ENCODE assay signal across 10 mouse cellular contexts in genomic region chr4:139037795-139038607, GRCm38 (mm10). TPM values are rescaled to one million over a fixed set of nuclear protein-coding genes. Genes with fewer than 3 reads are reported as not detected.
DNase-seq lines count a peak whose midpoint lies in the region; ATAC-seq and TF ChIP-seq lines count a peak whose summit lies in the region.
"Had no signal": no experiment of that assay in that cellular context is flagged by ENCODE, and none has a peak within 500 bp of the region (broad histone marks: within the 10 kb centered on the region; RNA-seq: fewer than 3 reads in every experiment).

No protein-coding gene starts in this region.

- DNase-seq in lung, adult 2 months = no peak
- DNase-seq in brain, embryonic 14.5 days (ENCODE audit: low read depth) = peak; percentile 94
- peak; percentile 82 for DNase-seq in hindbrain, postnatal 0 days (ENCODE audit: low spot score)
- no peak for DNase-seq in testis, postnatal 10 days (ENCODE audit: low spot score)
- no peak for DNase-seq in cerebellum, postnatal 36 days
- no peak for DNase-seq in frontal cortex, postnatal 10 days (ENCODE audit: low spot score in 2 of 2)

- no peak for TF ChIP-seq CTCF in lung, adult 2 months (IDR thresholded peaks at IDR 0.05; ENCODE audit: insufficient read depth, low read length)
- TF ChIP-seq CTCF in brain, embryonic 14.5 days (IDR thresholded peaks at IDR 0.05; ENCODE audit: borderline replicate concordance, extremely low read depth, insufficient read depth, insufficient read length) = 0 out of 2 replicates have a peak, but pooled peaks have one; percentile 3
- no peak for TF ChIP-seq CTCF in hindbrain, postnatal 0 days (IDR thresholded peaks at IDR 0.05; ENCODE audit: low read depth)

- no peak for TF ChIP-seq POLR2A in lung, adult 2 months (IDR thresholded peaks at IDR 0.05; ENCODE audit: borderline replicate concordance, extremely low read depth, low read depth, low read length)
- TF ChIP-seq POLR2A in brain, embryonic 14.5 days (IDR thresholded peaks at IDR 0.05; ENCODE audit: borderline replicate concordance, extremely low read depth, insufficient read depth, insufficient read length, poor library complexity, severe bottlenecking) = no peak

- no peak overlapping the region for H3K27ac ChIP-seq in lung, embryonic 15.5 days
- peak overlapping the region; percentile 5 for H3K27ac ChIP-seq in hindbrain, postnatal 0 days
- peak overlapping the region; percentile 27 for H3K27ac ChIP-seq in midbrain, embryonic 15.5 days

- H3K9me3 ChIP-seq in lung, embryonic 15.5 days = no peaks in the 10 kb centered on the region
- no peaks in the 10 kb centered on the region for H3K9me3 ChIP-seq in hindbrain, postnatal 0 days (ENCODE audit: low read length)
- H3K9me3 ChIP-seq in midbrain, embryonic 15.5 days = no peaks in the 10 kb centered on the region

- no peak overlapping the region for H3K9ac ChIP-seq in lung, embryonic 15.5 days
- 0 out of 2 replicates have a peak overlapping the region, but pooled peaks have one; percentile 13 for H3K9ac ChIP-seq in hindbrain, postnatal 0 days (replicated peaks; ENCODE audit: low read length)
- H3K9ac ChIP-seq in midbrain, embryonic 15.5 days = no peak overlapping the region

- H3K27me3 ChIP-seq in lung, embryonic 15.5 days = peaks cover 7% of the 10 kb centered on the region; the same call in 1 of the 2 replicates
- H3K27me3 ChIP-seq in hindbrain, postnatal 0 days (ENCODE audit: insufficient read depth, low read length) = no peaks in the 10 kb centered on the region
- no peaks in the 10 kb centered on the region for H3K27me3 ChIP-seq in midbrain, embryonic 15.5 days (replicated peaks)
- H3K27me3 ChIP-seq: Patski had no signal

- peak; percentile 19; the same call in 1 of the 2 replicates for ATAC-seq in lung, embryonic 15.5 days (ENCODE audit: borderline replicate concordance, extremely low read depth, low FRiP score, low TSS enrichment)
- ATAC-seq in hindbrain, postnatal 0 days = peak; percentile 50
- ATAC-seq in midbrain, embryonic 15.5 days (replicated peaks) = no peak
- ATAC-seq: Patski had no signal

- H3K36me3 ChIP-seq in lung, embryonic 15.5 days = no peaks in the 10 kb centered on the region
- no peaks in the 10 kb centered on the region for H3K36me3 ChIP-seq in hindbrain, postnatal 0 days (ENCODE audit: insufficient read depth, low read length)
- H3K36me3 ChIP-seq in midbrain, embryonic 15.5 days (replicated peaks) = no peaks in the 10 kb centered on the region

- 41% methylated on average over 17 of the region's 17 CpGs for WGBS in lung, embryonic 15.5 days
- 42% methylated on average over 17 of the region's 17 CpGs for WGBS in lung, adult 2 months
- WGBS in hindbrain, postnatal 0 days = 22% methylated on average over 17 of the region's 17 CpGs
- WGBS in midbrain, embryonic 15.5 days = 25% methylated on average over 17 of the region's 17 CpGs

- no peak overlapping the region for H3K4me3 ChIP-seq in lung, embryonic 15.5 days
- H3K4me3 ChIP-seq in lung, adult 2 months (replicated peaks; ENCODE audit: extremely low read depth, low read depth, low read length) = no peak overlapping the region
- no peak overlapping the region for H3K4me3 ChIP-seq in hindbrain, postnatal 0 days (ENCODE audit: low read length)
- H3K4me3 ChIP-seq in midbrain, embryonic 15.5 days = no peak overlapping the region

- H3K4me1 ChIP-seq in lung, embryonic 15.5 days = peaks cover 15% of the 10 kb centered on the region
- peaks cover 7% of the 10 kb centered on the region; the same call in 1 of the 2 replicates for H3K4me1 ChIP-seq in lung, adult 2 months (ENCODE audit: control insufficient read depth, insufficient read depth, low read length)
- H3K4me1 ChIP-seq in hindbrain, postnatal 0 days (ENCODE audit: insufficient read depth, low read length) = peaks cover 25% of the 10 kb centered on the region
- H3K4me1 ChIP-seq in midbrain, embryonic 15.5 days = peaks cover 36% of the 10 kb centered on the region

- peak overlapping the region; percentile 19; the same call in 1 of the 2 replicates for H3K4me2 ChIP-seq in lung, embryonic 15.5 days
- H3K4me2 ChIP-seq in hindbrain, postnatal 0 days (ENCODE audit: low read depth, low read length) = no peak overlapping the region
- no peak overlapping the region for H3K4me2 ChIP-seq in midbrain, embryonic 15.5 days

RNA-seq across cellular contexts. Expression of gene Htr6, which starts 37.4 kb away (rescaled TPM):
- polyA plus RNA-seq in lung, embryonic 15.5 days (2015; fragmentation: Nextera tagmentation; extraction: Ambion mirVana) = not detected in 2 replicates
- 0.19 and 0.22 TPM in 2 replicates for polyA plus RNA-seq in lung, adult 2 months (2012; rRNA removed)
- polyA plus RNA-seq in brain, embryonic 14.5 days (2012; rRNA removed) = 1.8 and 2.0 TPM in 2 replicates
- total RNA-seq in hindbrain, postnatal 0 days (2014; rRNA removed) = 2.0 and 4.3 TPM in 2 replicates
- 0.74 and 0.96 TPM in 2 replicates for polyA plus RNA-seq in hindbrain, postnatal 0 days (2015; fragmentation: Nextera tagmentation; extraction: Ambion mirVana)
- polyA plus RNA-seq in midbrain, embryonic 15.5 days (2015; fragmentation: Nextera tagmentation; extraction: Ambion mirVana) = 0.50 and 0.56 TPM in 2 replicates
- total RNA-seq: megakaryocyte-erythroid progenitor cell, adult 5-6 weeks had no signal

RNA-seq across cellular contexts. Expression of gene Nbl1, which starts 54.8 kb away (rescaled TPM):
- polyA plus RNA-seq in lung, embryonic 15.5 days (2015; fragmentation: Nextera tagmentation; extraction: Ambion mirVana) = 61.2 and 61.4 TPM in 2 replicates
- 330 and 497 TPM in 2 replicates for polyA plus RNA-seq in lung, adult 2 months (2012; rRNA removed)
- 33.8 and 35.8 TPM in 2 replicates for polyA plus RNA-seq in brain, embryonic 14.5 days (2012; rRNA removed)
- 69.4 and 85.3 TPM in 2 replicates for total RNA-seq in hindbrain, postnatal 0 days (2014; rRNA removed)
- 60.6 and 64.4 TPM in 2 replicates for polyA plus RNA-seq in hindbrain, postnatal 0 days (2015; fragmentation: Nextera tagmentation; extraction: Ambion mirVana)
- polyA plus RNA-seq in midbrain, embryonic 15.5 days (2015; fragmentation: Nextera tagmentation; extraction: Ambion mirVana) = 42.3 and 50.7 TPM in 2 replicates
- total RNA-seq: megakaryocyte-erythroid progenitor cell, adult 5-6 weeks had no signal

Comparison
In these comparisons a context has a peak if more than half of its experiments do, and no peak if none do; other contexts are left out.
1. DNase-seq: peak in brain, embryonic 14.5 days (single experiment) and hindbrain, postnatal 0 days (single experiment); none in lung, adult 2 months (single experiment), testis, postnatal 10 days (single experiment), cerebellum, postnatal 36 days (0 of 2) and frontal cortex, postnatal 10 days (0 of 2).